Mouse (Mus musculus) lung, postnatal 25 days (tissue): ENCODE measurements around the gene Fbxl15.

ENCODE experiments used
- DNase-seq: peaks from one replicate; pipeline ENCODE4 v3.0.0; 2022; ENCODE audit warnings: low spot score

Fbxl15 gene

DNA sequence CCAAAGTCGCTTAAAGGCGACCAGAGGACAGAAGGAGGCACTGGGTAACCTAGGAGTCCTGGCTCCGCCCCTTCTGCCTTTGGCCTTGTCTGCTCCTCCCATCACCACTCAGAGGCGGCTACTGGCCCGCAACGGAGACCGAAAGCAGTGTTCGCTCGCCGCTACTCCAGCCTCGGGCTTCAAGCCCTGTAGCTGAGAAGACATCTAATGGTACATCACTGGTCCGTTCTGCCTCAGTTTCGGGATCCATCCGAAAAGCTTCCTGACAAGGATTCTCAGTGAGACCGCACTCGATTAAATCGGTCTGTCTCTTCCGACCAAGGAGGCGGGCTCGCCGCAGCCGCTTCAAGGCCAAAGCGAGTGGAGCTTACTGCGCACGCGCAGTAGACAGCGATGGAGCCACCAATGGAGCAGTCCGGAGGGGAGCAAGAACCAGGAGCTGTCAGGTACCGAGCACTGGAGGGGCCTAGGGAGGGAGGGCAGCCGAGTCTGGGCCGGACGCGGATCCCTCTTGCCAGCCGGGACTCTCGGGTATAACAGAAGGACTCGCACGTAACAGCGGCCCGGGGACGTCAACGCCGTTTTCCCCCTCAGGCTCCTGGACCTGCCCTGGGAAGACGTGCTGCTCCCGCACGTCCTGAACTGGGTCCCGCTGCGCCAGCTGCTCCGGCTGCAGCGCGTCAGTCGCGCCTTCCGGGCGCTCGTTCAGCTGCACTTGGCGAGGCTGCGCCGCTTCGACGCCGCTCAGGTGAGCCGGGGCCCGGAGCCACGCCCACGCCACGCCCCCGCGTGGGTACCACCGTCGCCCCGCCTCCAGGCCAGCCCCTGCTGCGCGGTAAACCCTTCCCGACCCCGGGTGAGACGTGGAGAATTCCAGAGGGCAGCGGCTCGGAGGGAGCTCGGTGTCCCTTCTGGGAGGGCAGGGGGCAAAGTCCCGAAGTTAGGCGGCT is at the start of gene Fbxl15:
Gene Fbxl15 (plus strand): TSS at position 104 of the 950 bp plus-strand sequence.
- peak; percentile 94 for DNase-seq

DNA sequence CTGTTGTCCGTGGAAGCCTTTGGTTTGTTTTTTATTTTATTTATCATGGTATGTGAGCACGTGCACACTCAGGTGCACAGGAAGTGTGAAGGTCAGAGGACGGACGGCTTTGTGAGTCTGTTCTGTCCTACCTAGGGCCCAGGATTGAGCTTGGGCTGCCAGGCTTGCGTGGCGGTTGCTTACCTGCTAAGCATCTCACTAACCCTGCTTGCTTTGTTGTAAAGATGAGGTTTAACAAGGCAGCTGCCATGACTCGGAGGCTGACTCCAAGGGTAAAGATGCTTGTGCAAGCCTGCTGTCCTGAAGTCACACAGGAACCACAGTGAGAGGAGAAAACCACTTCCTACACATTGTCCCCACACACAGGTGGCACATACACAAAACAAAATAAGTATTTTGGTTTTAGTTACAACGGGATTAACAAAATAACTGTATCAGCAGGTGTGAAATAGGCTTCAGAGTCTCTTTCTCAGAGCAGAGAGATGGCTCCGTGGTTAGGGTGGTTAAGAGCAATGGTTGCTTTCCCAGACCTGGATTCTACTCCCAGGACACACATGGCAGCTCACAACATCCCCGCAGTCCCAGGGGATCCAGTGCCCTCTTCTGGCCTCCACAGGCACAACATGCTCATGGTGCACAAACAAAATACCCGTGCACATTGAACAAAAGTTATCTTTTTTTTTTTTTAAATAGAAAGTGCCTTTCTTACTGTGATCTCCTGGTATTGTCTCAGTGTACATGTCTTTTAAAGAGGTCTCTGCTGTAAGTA is 45.7 kb upstream of the Fbxl15 start:
- DNase-seq = no peak

DNA sequence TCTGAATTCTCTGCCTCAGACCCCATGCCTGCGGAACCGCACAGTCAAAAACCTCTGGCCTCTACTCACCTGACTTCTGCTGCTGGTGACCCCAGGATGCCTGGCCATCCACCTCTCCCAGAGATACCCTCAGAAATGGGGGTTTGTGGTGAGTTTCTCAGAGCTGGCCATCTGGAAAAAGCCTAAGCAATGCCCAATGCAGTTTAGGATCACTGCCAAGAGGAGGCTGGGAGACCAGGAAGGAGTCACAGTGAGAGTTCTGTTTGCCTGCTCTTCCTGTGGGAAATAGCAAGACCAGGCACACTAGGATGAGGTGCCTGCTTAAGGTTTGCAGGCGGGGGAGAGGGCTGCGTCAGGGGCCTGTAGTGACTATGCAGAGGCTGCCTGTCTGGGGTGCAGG is 43.3 kb upstream of the Fbxl15 start:
- DNase-seq = no peak

DNA sequence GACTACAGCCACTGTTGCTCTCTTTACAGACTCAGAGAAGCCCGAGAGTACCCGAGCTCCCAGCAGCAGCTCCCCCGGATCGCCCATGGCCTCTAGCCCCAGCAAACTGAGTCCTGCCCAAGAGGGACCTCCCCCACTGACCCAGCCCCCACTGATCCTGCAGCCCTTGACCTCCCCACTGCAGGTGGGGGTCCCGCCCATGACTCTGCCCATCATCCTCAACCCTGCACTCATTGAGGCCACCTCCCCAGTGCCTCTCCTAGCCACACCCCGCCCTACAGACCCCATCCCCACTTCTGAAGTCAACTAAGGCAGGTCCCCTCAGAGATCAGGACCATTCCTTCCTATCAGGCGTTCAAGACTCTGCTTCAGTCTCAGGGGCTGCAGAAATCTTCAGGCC is 42.4 kb upstream of the Fbxl15 start:
- no peak for DNase-seq

DNA sequence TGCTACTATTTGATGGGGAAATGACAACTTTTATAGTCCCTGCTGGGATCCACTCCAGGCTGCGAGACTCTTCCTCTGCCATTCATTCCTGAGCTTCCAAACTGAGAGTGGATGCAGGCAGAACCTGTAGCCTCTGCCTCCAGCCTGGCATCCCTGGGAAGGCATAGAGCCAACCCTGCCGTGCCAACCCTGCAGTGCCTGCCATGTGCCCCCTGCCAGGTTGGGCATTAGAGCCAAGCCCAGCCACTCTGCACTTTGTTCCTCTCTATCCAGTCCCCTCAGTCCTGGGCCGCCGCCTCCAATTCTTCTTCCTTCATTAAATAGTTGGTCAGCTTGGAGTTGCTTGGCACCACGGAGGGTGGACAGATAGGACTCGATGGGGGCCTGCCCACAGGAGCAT is 41.9 kb upstream of the Fbxl15 start:
- DNase-seq = no peak

DNA sequence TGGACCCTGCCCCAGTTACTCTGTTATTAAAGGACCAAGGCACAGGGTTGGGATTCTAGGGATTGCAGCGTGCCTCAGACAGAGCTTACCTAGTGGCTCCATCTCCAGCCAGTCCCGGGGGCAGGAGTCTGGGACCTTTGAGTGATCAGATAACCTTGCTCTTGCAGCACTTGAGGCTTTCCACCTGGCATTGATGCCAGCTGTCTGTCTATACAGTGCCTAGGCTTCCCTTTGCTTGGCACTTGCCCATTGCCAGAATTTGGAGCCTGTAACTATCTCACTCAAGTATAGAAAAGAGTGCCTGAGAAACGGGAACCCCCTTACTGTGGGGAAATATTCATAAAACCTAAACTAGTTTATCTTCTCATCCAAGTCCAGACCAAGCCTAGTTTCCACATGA is 41.1 kb upstream of the Fbxl15 start:
- no peak for DNase-seq

DNA sequence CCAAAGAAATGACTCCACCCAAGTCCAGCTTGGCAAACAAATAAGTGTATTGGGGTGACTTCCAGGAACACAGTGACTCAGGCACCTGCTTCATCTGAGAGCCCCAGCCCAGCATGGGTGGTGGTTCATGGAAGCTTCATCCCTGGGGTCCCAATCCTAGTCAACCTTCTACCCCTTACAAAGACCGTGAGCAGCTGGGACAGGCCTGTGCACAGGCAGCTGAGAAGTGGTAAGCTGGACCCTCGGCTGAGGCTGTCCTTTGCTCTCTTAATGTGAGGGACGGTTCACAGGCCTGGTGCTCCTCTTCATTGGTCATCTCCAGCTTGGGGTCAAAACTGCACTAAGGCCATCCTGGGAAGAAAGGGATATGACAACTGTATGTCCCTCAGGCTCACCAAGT is 40.4 kb upstream of the Fbxl15 start:
- DNase-seq = no peak

DNA sequence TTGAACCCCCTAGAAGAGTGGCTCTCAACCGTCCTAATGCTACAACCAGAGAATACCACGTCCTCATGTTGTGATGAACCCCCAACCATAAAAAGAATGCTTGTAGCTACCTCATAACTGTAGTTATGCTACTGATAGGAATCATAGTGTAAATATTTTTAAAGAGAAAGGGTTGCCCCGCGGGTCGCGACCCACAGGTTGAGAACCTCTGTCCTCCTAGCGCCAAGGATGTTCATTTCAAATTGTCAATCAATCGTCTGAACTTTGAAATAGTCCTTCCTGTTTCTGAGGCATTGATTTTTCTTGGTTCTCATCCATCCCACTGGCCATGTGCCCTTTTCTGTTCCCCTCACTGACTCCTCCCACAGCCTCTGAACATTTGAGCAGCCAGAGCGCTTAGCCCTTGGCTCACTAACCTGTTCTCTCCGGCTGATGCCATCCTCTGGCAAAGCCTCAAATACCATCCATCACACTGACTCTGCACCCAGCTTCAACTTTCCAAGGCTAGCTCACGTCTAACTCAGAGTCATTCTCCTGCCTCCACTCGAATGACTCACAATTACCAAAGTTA is 37.4 kb upstream of the Fbxl15 start:
- DNase-seq = no peak

DNA sequence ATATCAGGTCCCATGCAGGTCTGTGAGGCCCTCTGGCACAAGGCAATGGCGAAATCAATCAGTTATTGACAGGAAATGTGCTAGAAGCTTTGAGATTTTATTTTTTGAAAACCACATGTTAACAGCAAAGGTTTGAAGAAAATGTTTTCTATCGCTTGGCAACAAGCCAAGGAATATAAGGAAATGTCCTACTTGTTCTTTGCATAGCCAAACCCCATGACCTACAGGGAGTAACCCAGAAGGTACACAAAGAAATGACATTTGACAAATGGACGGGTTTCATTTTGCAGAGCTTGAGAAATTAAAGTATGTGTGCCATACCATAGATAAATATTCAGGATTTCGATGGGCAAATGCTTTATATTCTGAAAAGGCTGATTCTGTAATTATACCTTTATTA is 31.0 kb upstream of the Fbxl15 start:
- DNase-seq = no peak

DNA sequence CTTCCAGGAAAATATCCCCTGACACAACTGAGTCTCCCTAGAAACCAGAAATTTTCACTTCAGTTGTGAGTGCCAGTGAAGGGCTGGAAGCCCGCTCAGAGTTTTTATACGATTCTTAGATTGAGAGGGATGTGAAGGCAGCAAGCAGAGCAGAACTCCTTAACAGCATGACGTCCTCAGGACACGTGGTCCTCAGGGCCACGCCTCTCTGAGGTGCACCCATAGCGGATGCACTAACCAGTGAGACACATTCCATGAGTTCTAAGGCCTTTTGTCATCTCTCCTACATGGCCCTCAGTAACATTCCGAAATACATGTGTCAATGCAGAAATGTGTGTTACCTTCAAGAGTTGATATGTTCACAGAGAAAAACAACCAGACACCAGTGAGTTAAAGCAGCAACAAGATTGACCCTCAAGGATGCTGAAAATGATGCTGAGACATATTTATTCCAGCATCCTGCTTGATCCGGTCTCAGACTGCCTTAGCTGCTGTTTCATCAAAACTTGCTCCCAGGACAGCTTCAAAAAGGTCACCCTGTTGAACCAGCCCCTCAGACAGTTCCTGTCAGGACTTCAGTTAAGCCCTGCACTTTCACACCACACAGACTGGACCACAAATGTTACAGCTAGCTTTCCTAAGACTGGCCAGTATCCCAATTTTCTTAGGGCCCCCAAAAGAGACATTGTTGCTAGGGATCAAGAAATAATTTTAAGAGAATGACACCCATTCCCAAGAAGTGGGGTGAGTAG is 27.5 kb upstream of the Fbxl15 start:
- DNase-seq = no peak

DNA sequence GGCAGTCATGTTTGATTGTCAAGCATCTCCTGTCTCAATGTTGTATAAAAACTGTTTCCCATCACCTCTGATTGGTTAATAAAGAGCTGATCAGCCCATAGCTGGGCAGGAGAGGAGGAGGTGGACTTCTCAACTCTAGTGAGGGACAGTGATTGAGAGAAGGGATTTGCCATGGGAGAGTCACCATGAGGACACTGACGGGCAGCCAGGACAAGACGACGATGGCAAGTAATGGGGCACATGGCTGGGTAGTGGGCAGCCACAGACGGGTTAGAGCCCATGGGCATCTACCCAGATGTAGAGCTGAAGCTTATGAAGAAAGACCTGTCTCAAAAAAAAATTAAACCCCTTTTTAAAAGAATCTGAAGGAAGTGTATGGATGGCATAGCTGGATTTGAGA is 25.4 kb upstream of the Fbxl15 start:
- DNase-seq = no peak

DNA sequence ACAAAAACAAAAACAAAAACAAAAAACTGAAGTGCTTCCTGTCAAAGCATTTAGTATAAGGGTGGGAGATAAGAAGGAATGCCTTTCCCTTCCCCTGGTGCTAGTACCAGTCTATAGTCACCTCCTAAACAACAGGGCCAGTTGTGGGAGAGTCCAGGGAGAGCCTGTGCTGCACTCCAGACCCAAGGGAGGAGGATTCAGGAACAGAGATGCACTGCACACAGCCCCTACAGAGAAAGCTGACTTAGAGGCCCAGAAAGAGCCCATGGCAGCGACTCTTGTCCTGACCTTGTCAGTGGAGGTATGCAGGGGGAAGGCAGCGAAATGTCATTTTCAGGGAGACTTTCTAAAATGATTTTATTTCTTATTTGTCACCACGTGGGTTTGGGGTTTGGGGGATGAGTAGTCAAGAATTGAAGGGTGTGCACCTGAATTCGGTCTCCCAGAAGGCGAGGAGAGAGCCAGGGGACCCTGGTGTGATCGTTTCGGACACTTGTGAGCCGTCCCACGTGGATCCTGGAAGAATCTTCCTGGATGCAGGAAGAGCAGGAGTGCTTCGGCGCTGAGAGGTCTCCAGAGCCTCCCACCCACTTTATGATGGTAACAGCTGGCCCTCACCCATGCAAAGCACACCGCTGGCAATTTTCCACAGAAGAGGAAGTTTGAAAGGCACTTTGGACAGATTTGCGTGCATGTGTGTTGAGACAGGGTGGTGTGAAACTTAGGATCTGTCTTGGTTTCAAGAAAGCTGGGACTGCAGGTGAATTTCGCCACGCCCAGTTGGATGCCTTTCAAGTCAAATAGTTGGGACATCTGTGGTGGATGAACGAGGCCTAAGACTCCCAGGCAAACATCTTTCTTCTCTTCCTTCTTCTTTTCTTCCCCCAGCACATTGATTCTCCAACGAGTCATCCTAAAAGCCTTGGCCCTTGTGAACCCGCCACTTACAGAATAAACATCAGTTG is 24.5 kb upstream of the Fbxl15 start:
- DNase-seq = no peak

DNA sequence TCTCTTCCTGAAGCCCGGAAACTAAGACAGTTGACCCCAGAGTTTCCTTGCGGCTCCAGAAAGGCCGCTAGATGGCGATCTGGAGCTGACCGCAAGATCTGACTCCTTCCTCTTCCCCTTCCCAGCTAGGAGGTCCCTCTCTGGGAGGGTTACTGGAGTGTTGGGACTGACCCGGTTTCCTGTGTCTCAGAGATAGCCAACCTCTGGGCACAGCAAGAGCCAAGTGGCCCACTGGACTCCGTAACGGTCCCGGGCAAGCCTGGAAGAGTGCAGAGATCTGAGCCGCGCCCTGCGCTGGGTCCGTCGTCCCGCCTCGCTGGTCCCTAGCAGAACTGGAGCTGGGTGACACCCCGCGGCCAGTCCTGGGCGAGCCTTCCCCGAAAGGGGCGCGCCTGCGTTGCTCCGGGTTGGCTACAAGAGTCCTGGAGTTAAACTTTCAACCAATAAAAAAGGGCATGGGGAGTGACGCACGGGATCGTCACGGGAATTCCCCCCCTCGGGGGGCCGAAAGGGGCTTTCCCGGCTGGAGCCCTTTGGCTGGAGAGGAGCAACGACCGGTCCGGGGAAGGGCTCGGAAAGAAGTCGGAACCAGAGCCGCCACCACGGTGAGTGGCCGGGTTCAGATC is 23.7 kb upstream of the Fbxl15 start, which contains the start of gene Nfkb2:
Gene Nfkb2 (plus strand): TSS at position 105 of the 626 bp plus-strand sequence.
- peak; percentile 97 for DNase-seq

DNA sequence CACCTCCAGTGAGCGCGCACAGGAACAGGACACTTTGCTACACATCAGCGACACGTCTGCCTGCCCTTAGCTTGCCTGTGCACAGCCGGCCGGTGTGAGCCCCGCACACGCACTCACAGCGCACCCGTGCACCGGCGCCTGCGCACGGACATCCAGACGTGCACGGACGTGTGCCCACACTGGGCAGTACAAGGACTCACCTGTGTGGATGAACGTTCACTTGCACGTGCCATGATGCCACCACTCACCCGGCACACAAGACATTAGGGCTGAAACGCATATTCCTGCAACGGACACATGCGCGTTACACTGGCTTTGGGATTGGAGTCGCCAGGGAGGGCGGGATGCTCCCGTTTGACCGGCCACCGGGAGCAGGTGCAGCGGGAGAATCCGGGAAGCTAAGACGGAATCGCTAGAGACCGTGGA is 23.1 kb upstream of the Fbxl15 start:
- DNase-seq = no peak

DNA sequence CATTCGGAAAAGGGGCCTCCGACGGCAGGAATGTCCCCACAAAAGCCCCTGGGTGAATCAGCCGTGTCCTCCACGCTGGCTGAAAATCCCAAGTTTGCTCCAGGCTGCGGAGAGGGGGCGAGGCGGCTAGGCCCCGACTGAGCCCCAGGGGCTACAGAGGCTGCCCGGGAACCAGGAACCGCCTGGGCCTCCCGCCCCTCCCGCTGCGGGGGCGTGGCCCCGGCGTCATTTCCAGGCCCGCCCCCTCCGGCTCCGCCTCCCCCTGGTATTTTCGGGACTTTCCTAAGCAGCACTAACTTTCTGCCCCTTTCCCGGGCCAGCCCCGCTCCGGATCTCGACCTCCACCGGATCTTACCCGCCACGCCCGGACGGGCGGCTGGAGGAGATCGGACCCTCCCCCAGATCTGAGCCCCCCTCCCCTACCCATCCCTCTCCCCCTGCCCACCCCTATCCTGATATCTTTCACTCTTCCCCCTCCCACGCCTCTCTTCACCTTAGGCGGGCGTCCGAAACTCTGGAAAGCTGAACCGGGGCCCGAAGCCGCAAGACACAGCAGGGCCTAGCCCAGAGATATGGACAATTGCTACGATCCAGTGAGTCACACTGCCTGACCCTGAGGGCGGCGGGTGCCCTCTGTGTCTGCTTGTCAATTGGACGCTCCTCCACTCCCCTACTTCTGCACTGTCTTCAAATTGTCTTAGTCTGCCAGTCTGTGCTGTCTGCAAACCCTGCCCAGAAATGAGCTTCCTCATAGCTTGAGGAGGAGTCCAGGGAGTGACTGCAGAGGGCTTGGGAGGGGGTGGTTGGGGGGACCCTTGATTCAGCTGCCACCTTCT is 22.3 kb upstream of the Fbxl15 start:
- DNase-seq = peak; percentile 88

DNA sequence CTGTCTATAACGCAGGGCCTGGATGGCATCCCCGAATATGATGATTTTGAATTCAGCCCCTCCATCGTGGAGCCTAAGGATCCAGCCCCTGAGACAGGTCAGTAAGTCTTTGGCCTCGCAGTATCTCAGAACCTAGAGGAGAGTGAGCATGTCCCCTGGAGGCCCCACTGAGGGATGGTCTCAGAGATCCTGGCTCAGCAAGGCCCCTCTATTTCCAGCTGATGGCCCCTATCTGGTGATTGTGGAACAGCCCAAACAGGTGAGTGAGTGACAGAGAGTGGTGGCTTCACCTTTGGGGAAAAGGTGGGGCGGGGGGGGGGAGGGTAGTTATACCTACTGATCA is 21.7 kb upstream of the Fbxl15 start:
- no peak for DNase-seq

DNA sequence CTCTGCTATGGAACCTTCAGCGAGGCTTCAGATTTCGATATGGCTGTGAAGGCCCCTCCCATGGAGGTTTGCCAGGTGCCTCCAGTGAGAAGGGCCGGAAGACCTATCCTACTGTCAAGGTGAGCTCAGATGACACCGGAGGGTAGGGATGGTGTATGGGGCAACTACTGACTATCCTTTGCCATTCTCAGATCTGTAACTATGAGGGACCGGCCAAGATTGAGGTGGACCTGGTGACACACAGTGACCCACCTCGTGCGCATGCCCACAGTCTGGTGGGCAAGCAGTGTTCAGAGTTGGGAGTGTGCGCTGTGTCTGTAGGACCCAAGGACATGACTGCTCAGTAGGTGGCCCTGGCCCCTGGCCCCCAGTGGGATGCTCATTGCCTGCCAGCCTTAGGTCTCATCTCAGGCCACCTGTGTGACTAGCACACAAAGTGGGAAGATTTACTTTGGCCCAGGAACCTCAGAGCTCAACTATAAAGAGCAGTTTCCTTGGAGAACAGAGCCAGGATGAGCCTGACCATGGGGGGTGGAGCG is 21.2 kb upstream of the Fbxl15 start:
- no peak for DNase-seq

DNA sequence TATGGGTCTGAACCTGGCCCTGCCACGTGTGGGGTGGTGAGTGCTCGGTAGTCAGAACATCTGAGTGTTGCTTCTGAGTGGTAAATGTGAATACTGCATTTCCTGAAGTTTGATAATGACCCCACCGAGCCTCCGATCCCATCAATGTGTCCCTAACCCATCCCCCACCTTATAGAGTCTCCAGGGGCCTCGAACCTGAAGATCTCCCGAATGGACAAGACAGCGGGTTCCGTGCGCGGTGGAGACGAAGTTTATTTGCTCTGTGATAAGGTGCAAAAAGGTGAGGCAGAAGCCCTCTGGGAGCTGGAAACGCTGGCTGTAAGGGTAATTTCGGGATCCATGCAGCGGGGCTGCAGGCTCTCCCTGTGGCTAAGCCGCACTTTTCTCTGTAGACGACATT is 20.2 kb upstream of the Fbxl15 start:
- no peak for DNase-seq

DNA sequence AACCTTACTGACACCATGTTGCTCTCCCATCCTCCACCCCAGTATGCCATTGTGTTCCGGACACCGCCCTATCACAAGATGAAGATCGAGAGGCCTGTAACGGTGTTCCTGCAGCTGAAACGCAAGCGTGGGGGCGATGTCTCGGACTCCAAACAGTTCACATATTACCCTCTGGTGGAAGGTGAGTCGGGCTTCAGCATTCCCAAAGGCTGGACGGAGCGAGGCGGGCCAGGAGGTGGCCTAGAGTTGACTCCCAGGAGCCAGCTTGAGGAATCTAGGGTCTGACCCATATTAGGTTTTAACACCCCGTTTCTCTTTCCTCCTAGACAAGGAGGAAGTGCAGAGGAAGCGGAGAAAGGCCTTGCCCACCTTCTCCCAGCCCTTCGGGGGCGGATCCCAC is 19.7 kb upstream of the Fbxl15 start:
- no peak for DNase-seq
